Mouse (Mus musculus): Measurements from ENCODE around the gene Rabgap1l. TPM values are rescaled to one million over a fixed set of nuclear protein-coding genes. Genes with fewer than 3 reads are reported as not detected.

The Rabgap1l gene
- polyA plus RNA-seq, 1 experiment from 2014 or later = 23.2 TPM

GRCm38 (mm10) chr1:160693094-160693447 is 99.9 kb downstream of the Rabgap1l start:
- WGBS = 67% methylated on average over 1 of the region's 1 CpGs
- H3K36me3 ChIP-seq (ENCODE audit: control insufficient read depth, insufficient read depth) = no peaks in the 10 kb centered on the region; the same call in 1 of the 2 replicates

GRCm38 (mm10) chr1:160692224-160693093 is 100.6 kb downstream of the Rabgap1l start:
- H3K9me3 ChIP-seq (ENCODE audit: control insufficient read depth) = no peaks in the 10 kb centered on the region
- no peak for ATAC-seq
- no peaks in the 10 kb centered on the region for H3K27me3 ChIP-seq (replicated peaks; ENCODE audit: control insufficient read depth, insufficient read depth, low read length)
- H3K4me3 ChIP-seq (ENCODE audit: low read depth, low read length) = no peak overlapping the region
- no peak for TF ChIP-seq CTCF (IDR thresholded peaks at IDR 0.05; ENCODE audit: low read depth)
- H3K9ac ChIP-seq (ENCODE audit: low read depth, low read length) = no peak overlapping the region
- H3K27ac ChIP-seq (ENCODE audit: low read depth, low read length) = no peak overlapping the region
- no peaks in the 10 kb centered on the region; the same call in 1 of the 2 replicates for H3K36me3 ChIP-seq (ENCODE audit: control insufficient read depth, insufficient read depth)
- 79% methylated on average over 6 of the region's 6 CpGs for WGBS
- no peak overlapping the region for H3K4me2 ChIP-seq (replicated peaks; ENCODE audit: low read depth)
- H3K4me1 ChIP-seq (replicated peaks; ENCODE audit: control insufficient read depth, insufficient read depth, low read length) = no peaks in the 10 kb centered on the region

More at GRCm38 (mm10) chr1:160693094-160693447, 99.9 kb downstream of the Rabgap1l start:
- Histone ChIP-seq H3K4me2 (replicated peaks; ENCODE audit: low read depth) (no peak overlapping the region), H3K9me3 (ENCODE audit: control insufficient read depth) (no peaks in the 10 kb centered on the region), H3K9ac (ENCODE audit: low read depth, low read length) (no peak overlapping the region), H3K4me3 (ENCODE audit: low read depth, low read length) (no peak overlapping the region), H3K27ac (ENCODE audit: low read depth, low read length) (no peak overlapping the region), H3K27me3 (replicated peaks; ENCODE audit: control insufficient read depth, insufficient read depth, low read length) (no peaks in the 10 kb centered on the region), H3K4me1 (replicated peaks; ENCODE audit: control insufficient read depth, insufficient read depth, low read length) (no peaks in the 10 kb centered on the region)
- no peak for ATAC-seq
- TF ChIP-seq CTCF (IDR thresholded peaks at IDR 0.05; ENCODE audit: low read depth) = no peak

GRCm38 (mm10) chr1:160691196-160691590 is 101.8 kb downstream of the Rabgap1l start:
- Histone ChIP-seq H3K4me2 (replicated peaks; ENCODE audit: low read depth) (no peak overlapping the region), H3K27ac (ENCODE audit: low read depth, low read length) (no peak overlapping the region), H3K27me3 (replicated peaks; ENCODE audit: control insufficient read depth, insufficient read depth, low read length) (no peaks in the 10 kb centered on the region), H3K4me1 (replicated peaks; ENCODE audit: control insufficient read depth, insufficient read depth, low read length) (no peaks in the 10 kb centered on the region), H3K36me3 (ENCODE audit: control insufficient read depth, insufficient read depth) (no peaks in the 10 kb centered on the region), H3K4me3 (ENCODE audit: low read depth, low read length) (no peak overlapping the region), H3K9ac (ENCODE audit: low read depth, low read length) (no peak overlapping the region), H3K9me3 (ENCODE audit: control insufficient read depth) (no peaks in the 10 kb centered on the region)
- no peak for ATAC-seq
- TF ChIP-seq CTCF (IDR thresholded peaks at IDR 0.05; ENCODE audit: low read depth) = no peak
- WGBS = 67% methylated on average over 1 of the region's 1 CpGs

GRCm38 (mm10) chr1:160690516-160691195 is 102.4 kb downstream of the Rabgap1l start:
- Histone ChIP-seq H3K27ac (ENCODE audit: low read depth, low read length) (no peak overlapping the region), H3K36me3 (ENCODE audit: control insufficient read depth, insufficient read depth) (no peaks in the 10 kb centered on the region), H3K4me3 (ENCODE audit: low read depth, low read length) (no peak overlapping the region), H3K9me3 (ENCODE audit: control insufficient read depth) (no peaks in the 10 kb centered on the region), H3K4me1 (replicated peaks; ENCODE audit: control insufficient read depth, insufficient read depth, low read length) (no peaks in the 10 kb centered on the region), H3K9ac (ENCODE audit: low read depth, low read length) (no peak overlapping the region), H3K27me3 (replicated peaks; ENCODE audit: control insufficient read depth, insufficient read depth, low read length) (no peaks in the 10 kb centered on the region), H3K4me2 (replicated peaks; ENCODE audit: low read depth) (no peak overlapping the region)
- WGBS = 90% methylated on average over 7 of the region's 7 CpGs
- TF ChIP-seq CTCF (IDR thresholded peaks at IDR 0.05; ENCODE audit: low read depth) = no peak
- no peak for ATAC-seq

GRCm38 (mm10) chr1:160689511-160689910 is 103.5 kb downstream of the Rabgap1l start:
- no peaks in the 10 kb centered on the region for H3K36me3 ChIP-seq (ENCODE audit: control insufficient read depth, insufficient read depth)
- no peaks in the 10 kb centered on the region for H3K9me3 ChIP-seq (ENCODE audit: control insufficient read depth)
- H3K27me3 ChIP-seq (replicated peaks; ENCODE audit: control insufficient read depth, insufficient read depth, low read length) = no peaks in the 10 kb centered on the region
- no peak overlapping the region for H3K27ac ChIP-seq (ENCODE audit: low read depth, low read length)
- 0 out of 2 replicates have a peak, but pooled peaks have one; percentile 33 for ATAC-seq
- H3K4me3 ChIP-seq (ENCODE audit: low read depth, low read length) = no peak overlapping the region
- no peak overlapping the region for H3K9ac ChIP-seq (ENCODE audit: low read depth, low read length)
- no peaks in the 10 kb centered on the region for H3K4me1 ChIP-seq (replicated peaks; ENCODE audit: control insufficient read depth, insufficient read depth, low read length)
- no peak overlapping the region for H3K4me2 ChIP-seq (replicated peaks; ENCODE audit: low read depth)
- no peak for TF ChIP-seq CTCF (IDR thresholded peaks at IDR 0.05; ENCODE audit: low read depth)

- Histone ChIP-seq H3K36me3 (ENCODE audit: control insufficient read depth, insufficient read depth) (no peaks in the 10 kb centered on the region), H3K27ac (ENCODE audit: low read depth, low read length) (no peak overlapping the region), H3K9ac (ENCODE audit: low read depth, low read length) (no peak overlapping the region), H3K4me2 (replicated peaks; ENCODE audit: low read depth) (no peak overlapping the region), H3K4me3 (ENCODE audit: low read depth, low read length) (no peak overlapping the region), H3K9me3 (ENCODE audit: control insufficient read depth) (no peaks in the 10 kb centered on the region), H3K4me1 (replicated peaks; ENCODE audit: control insufficient read depth, insufficient read depth, low read length) (no peaks in the 10 kb centered on the region), H3K27me3 (replicated peaks; ENCODE audit: control insufficient read depth, insufficient read depth, low read length) (no peaks in the 10 kb centered on the region)
- no peak for TF ChIP-seq CTCF (IDR thresholded peaks at IDR 0.05; ENCODE audit: low read depth)
- 55% methylated on average over 2 of the region's 2 CpGs for WGBS
- peak; percentile 77 for ATAC-seq
Measured at GRCm38 (mm10) chr1:160684251-160684650, 108.8 kb downstream of the Rabgap1l start.
